Mouse (Mus musculus) cerebellum, postnatal 36 days (tissue): ENCODE measurements around the gene Nop16.

Experiments
- DNase-seq, 2 experiments: peaks; one replicate each; pipeline ENCODE4 v3.0.0; 2021 to 2022; ENCODE audit warnings: mixed read lengths in 2 of 2

The Nop16 gene

DNA sequence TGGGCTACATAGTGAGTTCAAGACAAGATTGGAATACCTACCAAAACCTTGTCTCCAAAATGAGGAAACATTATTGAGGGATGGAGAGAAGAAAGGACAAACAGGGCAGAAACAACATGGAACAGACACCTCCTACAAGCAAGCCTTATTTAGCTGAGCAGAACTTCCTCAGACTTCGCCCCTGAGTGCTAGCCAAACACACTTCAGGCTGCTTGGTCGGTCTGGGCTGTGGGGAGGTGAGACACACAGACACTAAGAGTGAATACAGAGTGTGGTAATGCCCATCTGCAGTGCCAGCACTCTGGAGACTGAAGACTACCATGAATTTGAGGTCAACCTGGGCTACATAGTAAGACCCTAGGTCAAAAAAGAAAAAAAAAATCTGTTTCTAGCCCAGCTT, 30.2 kb downstream of the Nop16 start:
- no peak for DNase-seq

- no peak for DNase-seq
These were observed 32.2 kb downstream of the Nop16 start for GRCm38 (mm10) chr13:54557652-54558051.

DNA sequence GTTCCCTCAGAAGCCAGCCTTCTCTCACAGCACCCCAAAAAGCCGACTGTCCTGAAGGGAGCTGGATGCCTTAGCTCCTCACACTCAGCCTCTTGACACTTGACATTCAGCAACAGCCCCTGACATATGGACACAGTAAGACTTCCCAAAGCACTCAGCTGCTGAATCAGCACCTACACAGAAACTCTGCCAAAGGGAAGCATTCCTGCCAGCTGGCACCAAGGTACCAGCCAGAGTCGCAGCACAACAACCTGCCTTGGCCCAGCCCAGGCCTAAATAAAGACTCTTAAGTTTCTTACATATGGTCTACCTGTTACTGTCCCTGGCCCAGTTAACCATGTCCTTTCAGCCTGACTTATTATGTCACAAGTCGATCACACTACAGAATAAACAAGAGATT, 33.1 kb downstream of the Nop16 start:
- DNase-seq, result peak; percentile 93 to 96

DNA sequence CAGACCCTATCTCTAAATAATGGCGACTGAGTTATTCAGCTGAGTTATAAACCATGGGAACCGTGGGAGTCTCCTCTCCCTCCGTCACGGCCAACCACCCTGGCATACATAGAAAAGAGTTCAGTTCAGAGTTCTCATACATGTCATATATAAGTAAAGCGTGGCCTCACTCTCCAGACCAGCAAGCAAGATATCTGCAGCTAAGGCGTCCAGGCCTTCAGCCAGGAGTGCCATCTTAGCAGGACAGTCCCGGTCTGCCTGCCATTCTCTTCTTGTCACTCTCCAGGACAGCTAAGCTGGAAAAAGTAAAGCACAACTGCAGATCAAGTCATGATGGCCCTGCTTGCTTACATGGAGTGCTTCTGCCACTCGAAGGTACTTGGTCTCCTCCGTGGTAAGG, 33.7 kb downstream of the Nop16 start:
- DNase-seq, result no peak

DNA sequence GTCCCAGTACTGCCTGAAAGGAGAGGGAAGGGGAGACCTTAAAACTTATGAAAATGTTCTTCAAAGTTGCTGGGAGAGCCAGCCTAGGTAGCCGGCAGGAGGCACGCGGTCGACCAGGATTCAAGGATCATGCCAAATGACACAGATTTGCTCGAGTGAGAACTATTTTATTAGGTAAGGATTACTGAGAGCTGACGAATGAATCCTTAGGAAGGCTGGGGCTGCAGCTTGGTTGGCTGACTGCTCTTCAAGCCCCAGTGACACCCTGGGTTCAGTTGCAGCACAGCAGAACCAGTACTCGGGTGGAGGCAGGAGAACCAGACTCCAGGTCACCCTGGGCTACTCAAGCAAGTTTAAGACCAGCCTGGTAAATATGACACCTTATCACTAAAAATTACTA, 41.9 kb downstream of the Nop16 start:
- DNase-seq, result no peak
